Mouse (Mus musculus) ovary, adult 10 weeks (tissue): ENCODE results near the gene Mael. TPM values are rescaled to one million over a fixed set of nuclear protein-coding genes. Genes with fewer than 3 reads are reported as not detected.

Experiments used
- polyA plus RNA-seq: library from polyadenylated mRNA; stranded (reverse); fragments of 350-450 nt; fragmentation: Illumina TruSeq; extraction: RNeasy Lipid Tissue Mini Kit (QIAGEN cat#74804); gene quantifications from one replicate; pipeline ENCODE4 v1.2.3, GENCODE M21; 2014

The Mael gene
- 8.9 TPM for polyA plus RNA-seq

DNA sequence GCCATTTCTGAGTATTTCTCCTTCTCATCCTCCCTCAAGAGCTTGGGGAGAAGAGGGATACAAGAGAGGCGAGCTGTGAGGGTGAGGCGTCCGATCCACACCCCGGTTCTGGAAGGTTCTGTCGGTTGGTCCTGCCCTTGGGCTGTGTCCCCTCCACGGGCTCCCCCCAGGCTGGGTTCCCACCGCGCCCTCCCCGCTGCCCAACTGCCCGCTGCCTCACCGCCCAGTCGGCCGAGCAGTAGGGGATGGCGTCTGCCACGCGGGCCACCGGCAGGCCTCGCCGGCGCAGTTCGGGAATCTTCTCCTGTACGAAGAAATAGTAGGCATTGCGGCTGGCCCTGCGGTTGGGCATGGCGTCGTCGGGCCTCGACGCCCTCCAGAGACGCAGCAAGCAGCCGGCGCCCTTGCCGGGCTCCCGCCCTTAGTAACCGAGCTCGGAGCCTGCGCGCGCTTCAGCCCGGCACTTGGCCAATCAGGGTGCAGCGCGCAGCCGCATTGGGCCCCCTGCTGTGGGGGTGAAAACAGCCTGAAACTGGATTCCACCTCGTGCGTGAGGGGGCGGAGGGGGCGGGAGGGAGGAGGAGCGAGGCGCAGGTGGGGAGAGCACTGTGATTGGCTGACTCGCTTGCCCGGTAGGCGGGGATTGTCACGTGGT, at the start of gene Mael:
Gene Mael, minus strand, starts transcription at position 433 of the 655 bp plus-strand sequence.

DNA sequence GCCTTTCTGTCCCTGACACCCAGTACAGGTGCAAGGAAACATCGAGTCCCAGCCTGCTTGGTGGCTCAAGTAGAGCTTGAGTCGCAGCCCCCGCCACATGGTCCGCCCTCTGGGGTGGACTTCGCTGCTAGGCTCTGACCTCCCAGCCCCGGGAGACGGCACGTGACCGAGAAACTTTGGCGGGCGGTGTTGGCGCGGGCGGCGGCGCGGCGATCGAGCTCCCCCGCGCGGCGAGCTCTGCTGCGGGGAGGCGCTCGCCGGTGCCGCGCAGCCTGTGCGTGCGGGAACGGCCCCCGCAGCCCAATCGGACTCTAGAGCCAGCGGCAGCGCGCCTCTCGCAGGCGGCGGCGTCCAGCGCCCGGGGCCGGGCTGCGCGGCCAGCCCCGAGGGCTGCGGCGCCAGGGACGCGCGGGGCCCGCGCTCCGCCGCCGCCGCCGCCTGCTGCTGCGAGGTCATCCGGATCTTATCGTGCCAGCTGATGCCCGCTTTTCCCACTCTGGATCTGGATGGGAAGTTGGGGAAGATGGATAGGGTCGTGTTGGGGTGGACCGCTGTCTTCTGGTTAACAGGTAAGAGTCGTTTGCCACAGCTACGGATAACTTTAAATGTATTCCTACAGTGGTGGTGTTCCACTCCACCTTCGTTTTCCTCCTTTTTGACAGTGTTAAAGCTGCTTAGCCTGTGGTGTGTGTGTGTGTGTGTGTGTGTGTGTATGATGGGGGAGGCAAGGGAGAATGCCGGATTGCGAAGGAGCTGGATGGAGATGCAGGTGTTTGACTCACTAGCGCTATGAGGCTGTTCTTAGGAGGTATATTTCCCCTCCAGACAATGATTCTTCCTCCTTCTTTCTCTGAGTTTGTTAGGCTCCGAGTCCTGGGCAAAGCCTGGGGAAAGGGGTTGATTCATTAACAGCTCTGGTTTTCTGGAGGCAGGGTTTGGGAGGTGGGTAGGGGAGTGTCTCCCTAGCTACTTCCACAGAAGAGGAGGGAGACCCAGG, 15.6 kb upstream of the Mael start, which contains the start of gene Ildr2:
Gene Ildr2, plus strand, starts transcription at position 242 of the 997 bp plus-strand sequence.

Other genes starting within 250 kb of the Mael start
- 31.2 TPM for gene Pou2f1, start 236.1 kb downstream of the Mael start, polyA plus RNA-seq
- not detected for gene Dusp27, start 110.8 kb downstream of the Mael start, polyA plus RNA-seq
- not detected for gene Gpa33, start 108.5 kb downstream of the Mael start, polyA plus RNA-seq
- 36.3 TPM for gene Ildr2, start 15.4 kb upstream of the Mael start, polyA plus RNA-seq
- 28.8 TPM for gene Tada1, start 140.3 kb upstream of the Mael start, polyA plus RNA-seq
- gene Pogk, start 171.1 kb upstream of the Mael start, polyA plus RNA-seq: 32.9 TPM